In genomic region chr10:95174260-95174659, GRCm38 (mm10) we compare ENCODE assay signal across 24 mouse cellular contexts.
DNase-seq lines count a peak whose midpoint lies in the region; ATAC-seq and TF ChIP-seq lines count a peak whose summit lies in the region.
"Had no signal": no experiment of that assay in that cellular context is flagged by ENCODE, and none has a peak within 500 bp of the region (broad histone marks: within the 10 kb centered on the region; RNA-seq: fewer than 3 reads in every experiment).

No protein-coding gene starts in this region.

- H3K27ac ChIP-seq in lung, postnatal 0 days (ENCODE audit: low read length): no peak overlapping the region
- H3K27ac ChIP-seq: embryonic facial prominence, embryonic 10.5 days; embryonic facial prominence, embryonic 12.5 days; forebrain, embryonic 10.5 days; forebrain, embryonic 12.5 days had no signal

- WGBS in lung, postnatal 0 days: 68% methylated on average over 6 of the region's 6 CpGs

- intact Hi-C loops in left cerebral cortex, postnatal 4 days (cut with DNase I): no loop called here

- no peaks in the 10 kb centered on the region for H3K36me3 ChIP-seq in lung, postnatal 0 days (ENCODE audit: insufficient read depth, low read length)
- H3K36me3 ChIP-seq: embryonic facial prominence, embryonic 10.5 days; embryonic facial prominence, embryonic 12.5 days; forebrain, embryonic 10.5 days; forebrain, embryonic 12.5 days had no signal

- ATAC-seq in lung, postnatal 0 days: peak; percentile 27; the same call in 1 of the 2 replicates
- ATAC-seq: forebrain, embryonic 14.5 days; forebrain, postnatal 0 days; Patski had no signal

- H3K27me3 ChIP-seq in lung, postnatal 0 days (replicated peaks; ENCODE audit: insufficient read depth, low read length): no peaks in the 10 kb centered on the region
- H3K27me3 ChIP-seq: Patski had no signal

- 0 out of 2 replicates have a peak, but pooled peaks cover 3% of the 10 kb centered on the region for H3K4me1 ChIP-seq in lung, postnatal 0 days (ENCODE audit: insufficient read depth, low read depth, low read length)

- no peak for TF ChIP-seq CTCF in lung, postnatal 0 days (IDR thresholded peaks at IDR 0.05)

- H3K9me3 ChIP-seq in lung, postnatal 0 days (ENCODE audit: low read length): no peaks in the 10 kb centered on the region
- H3K9me3 ChIP-seq: embryonic facial prominence, embryonic 10.5 days; embryonic facial prominence, embryonic 12.5 days; forebrain, embryonic 10.5 days; forebrain, embryonic 12.5 days; G1E had no signal

- no peak overlapping the region for H3K4me2 ChIP-seq in lung, postnatal 0 days (replicated peaks; ENCODE audit: low read depth, low read length)
- H3K4me2 ChIP-seq: embryonic facial prominence, embryonic 12.5 days; forebrain, embryonic 12.5 days had no signal

- DNase-seq in lung, postnatal 0 days (ENCODE audit: low spot score): peak; percentile 53
- DNase-seq in lung, adult 18-20 months: no peak
- DNase-seq in ES-CJ7 (ENCODE audit: low read depth, low spot score): peak; percentile 46
- DNase-seq in R1 (ENCODE audit: low read depth, low spot score): peak; percentile 58
- DNase-seq in fat pad, adult 2 months (ENCODE audit: extremely low read depth, low read depth, low spot score): peak; percentile 46
- DNase-seq in layer of hippocampus, adult 9-10 months (ENCODE audit: low spot score): no peak
- DNase-seq in left cerebral cortex, postnatal 4 days: no peak
- DNase-seq in gastrocnemius, postnatal 10 days: no peak
- DNase-seq: adrenal gland, adult 2 months; adrenal gland, postnatal 10 days; adrenal gland, postnatal 25 days; cerebellum, adult 11-12 months; cerebellum, adult 2 months; cerebellum, adult 9-10 months; cerebellum, postnatal 10 days; cerebellum, postnatal 25 days; forebrain, postnatal 0 days had no signal

- TF ChIP-seq EP300 in lung, postnatal 0 days (IDR thresholded peaks at IDR 0.05): no peak

- H3K4me3 ChIP-seq in lung, postnatal 0 days (ENCODE audit: low read depth, low read length): no peak overlapping the region
- H3K4me3 ChIP-seq: embryonic facial prominence, embryonic 10.5 days; embryonic facial prominence, embryonic 12.5 days; forebrain, embryonic 10.5 days; forebrain, embryonic 12.5 days had no signal

- no peak overlapping the region for H3K9ac ChIP-seq in lung, postnatal 0 days (replicated peaks; ENCODE audit: low read depth)
- H3K9ac ChIP-seq: embryonic facial prominence, embryonic 12.5 days; forebrain, embryonic 12.5 days; forebrain, postnatal 0 days had no signal

Comparison
In these comparisons a context has a peak if more than half of its experiments do, and no peak if none do; other contexts are left out.
1. DNase-seq: peak in lung, postnatal 0 days (single experiment), ES-CJ7 (single experiment), R1 (single experiment) and fat pad, adult 2 months (single experiment); none in lung, adult 18-20 months (0 of 2), layer of hippocampus, adult 9-10 months (single experiment), left cerebral cortex, postnatal 4 days (single experiment) and gastrocnemius, postnatal 10 days (single experiment).